Mouse (Mus musculus) megakaryocyte, adult 5-6 weeks (primary cell): ENCODE results near the gene Arhgap30. TPM values are rescaled to one million over a fixed set of nuclear protein-coding genes. Genes with fewer than 3 reads are reported as not detected.

Source experiments
- ATAC-seq: 2 replicates; pipeline ENCODE4 v1.8.0; 2016; ENCODE audit warnings: mild to moderate bottlenecking, inconsistent platforms; ENCODE audit not compliant: poor library complexity, severe bottlenecking
- total RNA-seq, 2 experiments: library from RNA; stranded (forward) in 1 of 2; stranded (reverse) in 1 of 2; fragments of 153-499, 151-499 nt in 1 of 2; fragments of 221-1000, 200-1000 nt in 1 of 2; gene quantifications; 2 replicates each; pipeline versions ENCODE4 v1.2.3 to v1.2.4; 2015 to 2017

Arhgap30 gene
- total RNA-seq, 2 experiments from 2014 or later, result 95.6 to 231 TPM

DNA sequence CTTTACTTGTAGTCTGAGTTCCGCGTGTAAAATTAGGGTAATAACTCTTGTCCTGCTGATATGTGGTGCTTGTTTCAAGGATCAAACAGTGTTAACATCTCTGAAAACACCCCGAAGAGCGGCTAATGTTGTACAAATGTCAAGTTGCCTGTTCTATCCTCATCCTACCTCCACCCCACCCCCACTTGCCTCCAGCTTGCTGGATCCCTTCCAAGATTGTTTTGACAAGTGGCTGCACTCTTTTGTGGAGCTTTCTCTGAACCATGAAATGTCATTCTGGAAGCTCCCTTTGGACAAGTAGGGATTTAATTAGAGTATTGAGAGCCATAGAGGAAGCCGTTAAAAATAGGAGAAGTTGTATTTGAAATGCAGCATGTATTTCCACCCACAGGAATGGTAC lies 71.0 kb downstream of the Arhgap30 start:
- ATAC-seq, result no peak

Other genes starting within 250 kb of the Arhgap30 start
- 102 and 130 TPM in 2 replicates for gene Sdhc, start 238.4 kb upstream of the Arhgap30 start, total RNA-seq (2015)
- 34.5 and 43.0 TPM in 2 replicates for gene Sdhc, start 238.4 kb upstream of the Arhgap30 start, total RNA-seq (2017)
- gene Mpz, start 238.2 kb upstream of the Arhgap30 start, total RNA-seq (2015), result not detected in 2 replicates
- gene Mpz, start 238.2 kb upstream of the Arhgap30 start, total RNA-seq (2017), result not detected in 2 replicates
- gene Pcp4l1, start 192.7 kb upstream of the Arhgap30 start, total RNA-seq (2015), result 1.2 and 1.4 TPM in 2 replicates
- 0.44 and 0.73 TPM in 2 replicates for gene Pcp4l1, start 192.7 kb upstream of the Arhgap30 start, total RNA-seq (2017)
- gene Nr1i3, start 175.0 kb upstream of the Arhgap30 start, total RNA-seq (2015), result not detected in 2 replicates
- gene Nr1i3, start 175.0 kb upstream of the Arhgap30 start, total RNA-seq (2017), result 0.04 TPM in 2 replicates
- 7.3 and 8.2 TPM in 2 replicates for gene Tomm40l, start 166.4 kb upstream of the Arhgap30 start, total RNA-seq (2015)
- gene Tomm40l, start 166.4 kb upstream of the Arhgap30 start, total RNA-seq (2017), result 8.5 and 14.4 TPM in 2 replicates
- 0.87 TPM in 1 of 2 replicates, not detected in the other for gene Apoa2, start 163.9 kb upstream of the Arhgap30 start, total RNA-seq (2015)
- gene Apoa2, start 163.9 kb upstream of the Arhgap30 start, total RNA-seq (2017), result not detected in 2 replicates
- 2,036 and 2,044 TPM in 2 replicates for gene Fcer1g, start 154.6 kb upstream of the Arhgap30 start, total RNA-seq (2015)
- gene Fcer1g, start 154.6 kb upstream of the Arhgap30 start, total RNA-seq (2017), result 995 and 1,060 TPM in 2 replicates
- gene Adamts4, start 138.5 kb upstream of the Arhgap30 start, total RNA-seq (2015), result not detected in 2 replicates
- 0.12 TPM in 1 of 2 replicates, not detected in the other for gene Adamts4, start 138.5 kb upstream of the Arhgap30 start, total RNA-seq (2017)
- gene Ndufs2, start 137.6 kb upstream of the Arhgap30 start, total RNA-seq (2015), result 235 and 245 TPM in 2 replicates
- 276 and 306 TPM in 2 replicates for gene Ndufs2, start 137.6 kb upstream of the Arhgap30 start, total RNA-seq (2017)
- gene B4galt3, start 118.6 kb upstream of the Arhgap30 start, total RNA-seq (2015), result 17.8 and 20.4 TPM in 2 replicates
- gene B4galt3, start 118.6 kb upstream of the Arhgap30 start, total RNA-seq (2017), result 28.5 and 33.5 TPM in 2 replicates
- gene Ppox, start 107.8 kb upstream of the Arhgap30 start, total RNA-seq (2015), result 26.5 and 27.4 TPM in 2 replicates
- gene Ppox, start 107.8 kb upstream of the Arhgap30 start, total RNA-seq (2017), result 14.5 and 18.0 TPM in 2 replicates
- gene Usp21, start 101.0 kb upstream of the Arhgap30 start, total RNA-seq (2015), result 41.1 and 41.9 TPM in 2 replicates
- gene Usp21, start 101.0 kb upstream of the Arhgap30 start, total RNA-seq (2017), result 20.2 and 28.9 TPM in 2 replicates
- gene Ufc1, start 93.9 kb upstream of the Arhgap30 start, total RNA-seq (2015), result 95.3 and 105 TPM in 2 replicates
- 54.6 and 78.6 TPM in 2 replicates for gene Ufc1, start 93.9 kb upstream of the Arhgap30 start, total RNA-seq (2017)
- 22.4 and 23.6 TPM in 2 replicates for gene Dedd, start 59.8 kb upstream of the Arhgap30 start, total RNA-seq (2015)
- gene Dedd, start 59.8 kb upstream of the Arhgap30 start, total RNA-seq (2017), result 12.1 and 13.1 TPM in 2 replicates
- gene Nit1, start 43.3 kb upstream of the Arhgap30 start, total RNA-seq (2015), result 6.5 and 9.7 TPM in 2 replicates
- 37.1 and 39.2 TPM in 2 replicates for gene Nit1, start 43.3 kb upstream of the Arhgap30 start, total RNA-seq (2017)
- gene Pfdn2, start 43.3 kb upstream of the Arhgap30 start, total RNA-seq (2015), result 26.1 and 38.4 TPM in 2 replicates
- 16.0 and 27.3 TPM in 2 replicates for gene Pfdn2, start 43.3 kb upstream of the Arhgap30 start, total RNA-seq (2017)
- 0.09 TPM in 1 of 2 replicates, not detected in the other for gene Klhdc9, start 28.2 kb upstream of the Arhgap30 start, total RNA-seq (2015)
- 0.16 and 0.59 TPM in 2 replicates for gene Klhdc9, start 28.2 kb upstream of the Arhgap30 start, total RNA-seq (2017)
- gene Nectin4, start 18.9 kb upstream of the Arhgap30 start, total RNA-seq (2015), result 0.66 and 1.2 TPM in 2 replicates
- gene Nectin4, start 18.9 kb upstream of the Arhgap30 start, total RNA-seq (2017), result 1.3 and 2.1 TPM in 2 replicates
- 23.0 and 27.0 TPM in 2 replicates for gene Usf1, start 22.4 kb downstream of the Arhgap30 start, total RNA-seq (2015)
- gene Usf1, start 22.4 kb downstream of the Arhgap30 start, total RNA-seq (2017), result 76.7 and 80.1 TPM in 2 replicates
- gene Tstd1, start 29.9 kb downstream of the Arhgap30 start, total RNA-seq (2015), result 3.8 and 4.1 TPM in 2 replicates
- 0.61 and 5.1 TPM in 2 replicates for gene Tstd1, start 29.9 kb downstream of the Arhgap30 start, total RNA-seq (2017)
- 0.33 and 0.59 TPM in 2 replicates for gene F11r, start 48.6 kb downstream of the Arhgap30 start, total RNA-seq (2015)
- not detected in 2 replicates for gene F11r, start 48.6 kb downstream of the Arhgap30 start, total RNA-seq (2017)
- gene Alyref2, start 114.5 kb downstream of the Arhgap30 start, total RNA-seq (2015), result 8.7 and 11.4 TPM in 2 replicates
- 12.7 and 13.2 TPM in 2 replicates for gene Alyref2, start 114.5 kb downstream of the Arhgap30 start, total RNA-seq (2017)
- not detected in 2 replicates for gene Itln1, start 146.3 kb downstream of the Arhgap30 start, total RNA-seq (2015)
- not detected in 2 replicates for gene Itln1, start 146.3 kb downstream of the Arhgap30 start, total RNA-seq (2017)
- 12.3 and 15.1 TPM in 2 replicates for gene Cd244a, start 170.2 kb downstream of the Arhgap30 start, total RNA-seq (2015)
- gene Cd244a, start 170.2 kb downstream of the Arhgap30 start, total RNA-seq (2017), result 16.3 and 16.8 TPM in 2 replicates
- 41.3 and 43.2 TPM in 2 replicates for gene Ly9, start 218.5 kb downstream of the Arhgap30 start, total RNA-seq (2015)
- gene Ly9, start 218.5 kb downstream of the Arhgap30 start, total RNA-seq (2017), result 72.9 and 75.3 TPM in 2 replicates